Mouse (Mus musculus): ENCODE measurements around the gene Lhfp.

DNA sequence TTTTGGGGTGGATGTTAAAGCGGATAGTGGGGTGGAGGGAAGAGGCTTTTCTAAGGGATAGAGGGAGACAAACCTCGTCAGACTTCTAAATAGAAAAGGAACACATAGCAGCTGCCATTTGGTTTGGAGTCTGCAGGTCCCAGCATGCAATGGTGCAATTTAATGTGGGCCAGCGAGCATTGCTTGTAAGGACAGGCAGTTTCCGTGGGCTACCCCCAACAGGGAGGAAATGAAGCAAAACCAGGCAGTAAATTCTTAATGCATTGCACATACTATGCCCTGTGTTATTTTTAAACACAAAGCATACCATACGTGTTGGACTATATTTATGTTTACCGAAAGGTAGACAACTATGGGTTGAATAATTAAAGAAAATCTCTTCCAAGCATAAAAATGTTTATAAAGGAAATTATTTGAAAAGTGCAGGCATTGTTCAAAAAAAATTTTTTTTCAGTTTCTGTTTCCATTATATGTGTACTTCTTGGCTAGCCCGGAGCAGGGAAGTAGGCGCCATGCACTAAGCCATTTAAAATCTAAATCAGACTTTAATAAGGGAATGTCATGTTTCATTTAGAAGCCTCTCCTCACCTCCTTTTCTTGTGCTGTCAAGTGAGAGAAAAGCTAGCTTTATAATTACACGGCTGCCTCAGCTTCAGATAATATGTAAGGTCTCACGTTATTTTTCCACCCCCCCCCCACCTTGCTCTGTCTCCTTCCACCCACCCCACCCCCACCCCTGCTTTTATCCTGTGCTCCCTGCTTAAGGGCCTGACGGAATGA lies 67.5 kb downstream of the Lhfp start:
- TF ChIP-seq CTCF (IDR thresholded peaks at IDR 0.05; ENCODE audit: low read depth, low read length) (no peak), POLR2A (IDR thresholded peaks at IDR 0.05; ENCODE audit: extremely low read depth, insufficient read depth, low read length) (no peak)
